Mouse (Mus musculus) limb, embryonic 14.5 days (tissue): ENCODE results near the gene Gjd3. TPM values are rescaled to one million over a fixed set of nuclear protein-coding genes. Genes with fewer than 3 reads are reported as not detected.

Experiments
- ATAC-seq: fragments of 200-750 bp; cut with Nextera tagmentation; 2 replicates; pipeline ENCODE4 v1.8.0; 2017; ENCODE audit warnings: low read depth, moderate number of reproducible peaks, moderate TSS enrichment; ENCODE audit not compliant: low FRiP score
- DNase-seq: peaks from one replicate; pipeline ENCODE4 v3.0.0-alpha.2; 2015; ENCODE audit warnings: low spot score
- H3K27ac ChIP-seq: fragments of 300-500 bp; sonication (generic); replicated peaks from 2 replicates; pipeline ENCODE4 v1.5.1; 2014; ENCODE audit warnings: low read depth, mild to moderate bottlenecking, low read length, moderate library complexity, mixed read lengths
- H3K27me3 ChIP-seq: fragments of 300-500 bp; sonication (generic); 2 replicates; pipeline ENCODE4 v1.6.1; 2014; ENCODE audit warnings: low read length, mixed read lengths; ENCODE audit not compliant: control insufficient read depth, insufficient read depth
- H3K36me3 ChIP-seq: fragments of 300-500 bp; sonication (generic); 2 replicates; pipeline ENCODE4 v1.6.1; 2014; ENCODE audit warnings: mild to moderate bottlenecking, low read length, moderate library complexity, mixed read lengths; ENCODE audit not compliant: control insufficient read depth, insufficient read depth
- H3K4me1 ChIP-seq: fragments of 300-500 bp; sonication (generic); 2 replicates; pipeline ENCODE4 v1.6.1; 2014; ENCODE audit warnings: antibody characterized with exemption, low read length, mixed read lengths; ENCODE audit not compliant: control insufficient read depth, insufficient read depth
- H3K4me2 ChIP-seq: fragments of 300-500 bp; sonication (generic); replicated peaks from 2 replicates; pipeline ENCODE4 v1.6.1; 2014; ENCODE audit warnings: low read depth, mild to moderate bottlenecking, low read length, moderate library complexity; ENCODE audit not compliant: severe bottlenecking
- H3K4me3 ChIP-seq: fragments of 300-500 bp; sonication (generic); replicated peaks from 2 replicates; pipeline ENCODE4 v1.5.1; 2014; ENCODE audit warnings: low read length
- H3K9ac ChIP-seq: fragments of 300-500 bp; sonication (generic); 2 replicates; pipeline ENCODE4 v1.6.1; 2014; ENCODE audit warnings: mild to moderate bottlenecking, low read depth, low read length, moderate library complexity; ENCODE audit not compliant: severe bottlenecking
- H3K9me3 ChIP-seq: fragments of 300-500 bp; sonication (generic); 2 replicates; pipeline ENCODE4 v1.6.1; 2016; ENCODE audit warnings: low read length; ENCODE audit not compliant: control insufficient read depth
- POLR2A ChIP-seq: fragments of 200-500 bp; IDR thresholded peaks from 2 replicates; pipeline ENCODE4 v1.8.0; 2012; ENCODE audit warnings: inconsistent platforms, mild to moderate bottlenecking, moderate library complexity, borderline replicate concordance; ENCODE audit not compliant: insufficient read depth, insufficient read length; ENCODE audit errors: extremely low read depth
- WGBS: fragments of 180-500 bp; shearing (Covaris S2); extraction: QIAGEN DNeasy Blood & Tissue Kit; methylation state at CpG from one replicate; pipeline ENCODE4 v1.1.7; 2014; 5-methylcytosine and 5-hydroxymethylcytosine counted together
- polyA plus RNA-seq, 2 experiments: library from polyadenylated mRNA; depleted of rRNA in 1 of 2; stranded (reverse) in 1 of 2; unstranded in 1 of 2; fragments of >200 nt; fragmentation: Nextera tagmentation in 1 of 2; extraction: Ambion mirVana in 1 of 2; gene quantifications; 2 replicates each; pipeline versions ENCODE4 v1.2.1 to v1.2.3; 2012 to 2014

Gene Gjd3
- polyA plus RNA-seq, 2 experiments, result 0.45 to 1.3 TPM

GRCm38 (mm10) chr11:99023500-99024467 is 41.0 kb upstream of the Gjd3 start, which contains the start of gene Top2a:
TSS of gene Top2a (minus strand) at chr11:99024189.
- peak within 1 kb of the TSS; percentile 74 for H3K9ac ChIP-seq
- WGBS, result under 1% methylated on average over 54 of the region's 54 CpGs
- peak within 1 kb of the TSS; percentile 69 for H3K4me3 ChIP-seq
- DNase-seq, result peak; percentile 100
- no peaks in the 10 kb centered on the region for H3K9me3 ChIP-seq
- no peaks in the 10 kb centered on the region for H3K27me3 ChIP-seq
- TF ChIP-seq POLR2A, result peak; percentile 94; the same call in 1 of the 2 replicates
- peak within 1 kb of the TSS; percentile 61 for H3K27ac ChIP-seq
- H3K4me1 ChIP-seq, result peaks cover 5% of the 10 kb centered on the region; the same call in 1 of the 2 replicates
- ATAC-seq, result peak; percentile 97
- peak within 1 kb of the TSS; percentile 63 for H3K4me2 ChIP-seq
- peaks cover 30% of the 10 kb centered on the region for H3K36me3 ChIP-seq

- H3K4me1 ChIP-seq, result peaks cover 5% of the 10 kb centered on the region; the same call in 1 of the 2 replicates
- H3K36me3 ChIP-seq, result peaks cover 37% of the 10 kb centered on the region
- no peak for DNase-seq
- H3K9ac ChIP-seq, result peak overlapping the region; percentile 74
- H3K4me3 ChIP-seq, result peak overlapping the region; percentile 69
- H3K27ac ChIP-seq, result 0 out of 2 replicates have a peak overlapping the region, but pooled peaks have one; percentile 49
- ATAC-seq, result no peak
- no peaks in the 10 kb centered on the region for H3K9me3 ChIP-seq
- TF ChIP-seq POLR2A, result no peak
- no peaks in the 10 kb centered on the region for H3K27me3 ChIP-seq
- H3K4me2 ChIP-seq, result peak overlapping the region; percentile 63
- 5% methylated on average over 4 of the region's 4 CpGs for WGBS
These were observed 40.3 kb upstream of the Gjd3 start for GRCm38 (mm10) chr11:99023094-99023493.

- Histone ChIP-seq H3K9ac (no peak overlapping the region), H3K4me1 (peaks cover 5% of the 10 kb centered on the region; the same call in 1 of the 2 replicates), H3K36me3 (peaks cover 43% of the 10 kb centered on the region), H3K27ac (no peak overlapping the region), H3K4me3 (peak overlapping the region; percentile 69), H3K4me2 (peak overlapping the region; percentile 63), H3K27me3 (no peaks in the 10 kb centered on the region), H3K9me3 (no peaks in the 10 kb centered on the region)
- WGBS, result 74% methylated on average over 5 of the region's 5 CpGs
- DNase-seq (no peak), ATAC-seq (no peak)
- no peak for TF ChIP-seq POLR2A
These were observed 39.6 kb upstream of the Gjd3 start for GRCm38 (mm10) chr11:99022384-99022933.

GRCm38 (mm10) chr11:99019844-99020243 is 37.0 kb upstream of the Gjd3 start:
- H3K36me3 ChIP-seq, result peaks cover 69% of the 10 kb centered on the region
- no peak for DNase-seq
- 94% methylated on average over 6 of the region's 6 CpGs for WGBS

GRCm38 (mm10) chr11:99013856-99014255 is 31.0 kb upstream of the Gjd3 start:
- no peak overlapping the region for H3K27ac ChIP-seq
- TF ChIP-seq POLR2A, result no peak
- no peak for ATAC-seq
- no peaks in the 10 kb centered on the region for H3K27me3 ChIP-seq
- peaks cover 96% of the 10 kb centered on the region for H3K36me3 ChIP-seq
- no peak overlapping the region for H3K4me2 ChIP-seq
- H3K9me3 ChIP-seq, result no peaks in the 10 kb centered on the region
- H3K4me1 ChIP-seq, result no peaks in the 10 kb centered on the region
- 100% methylated on average over 1 of the region's 1 CpGs for WGBS
- no peak overlapping the region for H3K4me3 ChIP-seq
- H3K9ac ChIP-seq, result no peak overlapping the region
- no peak for DNase-seq

More at GRCm38 (mm10) chr11:99019844-99020243, 37.0 kb upstream of the Gjd3 start:
- no peaks in the 10 kb centered on the region for H3K9me3 ChIP-seq
- H3K27me3 ChIP-seq, result no peaks in the 10 kb centered on the region
- no peak overlapping the region for H3K27ac ChIP-seq
- H3K4me1 ChIP-seq, result peaks cover 5% of the 10 kb centered on the region; the same call in 1 of the 2 replicates
- H3K9ac ChIP-seq, result no peak overlapping the region
- no peak for ATAC-seq
- H3K4me2 ChIP-seq, result no peak overlapping the region
- no peak overlapping the region for H3K4me3 ChIP-seq
- no peak for TF ChIP-seq POLR2A
